Mouse (Mus musculus) neural tube, embryonic 11.5 days (tissue): ENCODE results near the gene Elf2. TPM values are rescaled to one million over a fixed set of nuclear protein-coding genes. Genes with fewer than 3 reads are reported as not detected.

Source experiments
- ATAC-seq: fragments of 200-750 bp; cut with Nextera tagmentation; 2 replicates; pipeline ENCODE4 v1.8.0; 2017; ENCODE audit warnings: moderate number of reproducible peaks, mild to moderate bottlenecking, moderate TSS enrichment, moderate library complexity; ENCODE audit not compliant: insufficient read depth, low FRiP score, low TSS enrichment
- DNase-seq: peaks from one replicate; pipeline ENCODE4 v3.0.0-alpha.2; 2015; ENCODE audit warnings: low spot score
- H3K27ac ChIP-seq: fragments of 300-500 bp; sonication (generic); 2 replicates; pipeline ENCODE4 v1.5.1; 2014; ENCODE audit warnings: low read depth, mild to moderate bottlenecking, low read length
- H3K27me3 ChIP-seq: fragments of 300-500 bp; sonication (generic); 2 replicates; pipeline ENCODE4 v1.6.1; 2014; ENCODE audit warnings: mild to moderate bottlenecking, low read length, mixed read lengths; ENCODE audit not compliant: control insufficient read depth, insufficient read depth
- H3K36me3 ChIP-seq: fragments of 300-500 bp; sonication (generic); 2 replicates; pipeline ENCODE4 v1.6.1; 2014; ENCODE audit warnings: mild to moderate bottlenecking, low read length, moderate library complexity, mixed read lengths; ENCODE audit not compliant: control insufficient read depth, insufficient read depth
- H3K4me1 ChIP-seq: fragments of 300-500 bp; sonication (generic); 2 replicates; pipeline ENCODE4 v1.6.1; 2014; ENCODE audit warnings: low read length, mixed read lengths; ENCODE audit not compliant: control insufficient read depth, insufficient read depth
- H3K4me2 ChIP-seq: fragments of 300-500 bp; sonication (generic); 2 replicates; pipeline ENCODE4 v1.6.1; 2014; ENCODE audit warnings: low read depth, mild to moderate bottlenecking, moderate library complexity
- H3K4me3 ChIP-seq: fragments of 300-500 bp; sonication (generic); 2 replicates; pipeline ENCODE4 v1.5.1; 2014; ENCODE audit warnings: low read depth, low read length
- H3K9ac ChIP-seq: fragments of 300-500 bp; sonication (generic); 2 replicates; pipeline ENCODE4 v1.6.1; 2014; ENCODE audit warnings: mild to moderate bottlenecking, low read length
- H3K9me3 ChIP-seq: fragments of 300-500 bp; sonication (generic); 2 replicates; pipeline ENCODE4 v1.6.1; 2016; ENCODE audit warnings: low read length; ENCODE audit not compliant: control insufficient read depth
- WGBS: fragments of 180-500 bp; shearing (Covaris S2); extraction: QIAGEN DNeasy Blood & Tissue Kit; methylation state at CpG from one replicate; pipeline ENCODE4 v1.1.7; 2014; 5-methylcytosine and 5-hydroxymethylcytosine counted together
- polyA plus RNA-seq: library from polyadenylated mRNA; unstranded; fragments of >200 nt; fragmentation: Nextera tagmentation; extraction: Ambion mirVana; gene quantifications from 2 replicates; pipeline ENCODE4 v1.2.1, GENCODE M21; 2014

The Elf2 gene
- polyA plus RNA-seq, 1 experiment from 2014 or later = 47.3 TPM

DNA sequence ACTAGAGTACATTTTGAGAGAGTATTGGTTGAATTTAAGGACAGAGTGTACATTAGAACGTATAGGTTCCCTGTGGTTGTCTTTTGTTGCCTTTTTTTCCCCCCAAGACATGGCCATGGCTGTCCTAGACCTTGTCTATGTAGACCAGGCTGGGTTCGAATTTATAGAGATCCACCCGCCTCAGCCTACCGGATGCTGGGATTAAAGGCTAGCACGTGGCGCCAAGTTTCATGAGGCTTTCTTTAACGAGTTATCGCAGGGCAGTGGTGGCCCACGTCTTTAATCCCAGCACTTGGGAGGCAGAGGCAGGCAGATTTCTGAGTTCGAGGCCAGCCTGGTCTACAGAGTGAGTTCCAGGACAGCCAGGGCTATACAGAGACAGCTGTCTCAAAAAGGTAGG is 114.5 kb downstream of the Elf2 start:
- Histone ChIP-seq H3K27me3 (no peaks in the 10 kb centered on the region), H3K36me3 (no peaks in the 10 kb centered on the region), H3K4me1 (no peaks in the 10 kb centered on the region), H3K4me2 (peak overlapping the region; percentile 70), H3K4me3 (peak overlapping the region; percentile 88; the same call in 1 of the 2 replicates), H3K9ac (no peak overlapping the region), H3K27ac (no peak overlapping the region), H3K9me3 (no peaks in the 10 kb centered on the region)
- no peak for ATAC-seq
- 94% methylated on average over 10 of the region's 10 CpGs for WGBS
- no peak for DNase-seq

- H3K27me3 ChIP-seq = no peaks in the 10 kb centered on the region
- H3K9ac ChIP-seq = peak overlapping the region; percentile 92
- H3K36me3 ChIP-seq = no peaks in the 10 kb centered on the region
- WGBS = under 1% methylated on average over 39 of the region's 39 CpGs
- ATAC-seq = no peak
- DNase-seq = no peak
- peak overlapping the region; percentile 70 for H3K4me2 ChIP-seq
- no peaks in the 10 kb centered on the region for H3K4me1 ChIP-seq
- H3K9me3 ChIP-seq = no peaks in the 10 kb centered on the region
- H3K27ac ChIP-seq = peak overlapping the region; percentile 94
- peak overlapping the region; percentile 88 for H3K4me3 ChIP-seq
Observed at GRCm38 (mm10) chr3:51225226-51225750, 115.2 kb downstream of the Elf2 start.

DNA sequence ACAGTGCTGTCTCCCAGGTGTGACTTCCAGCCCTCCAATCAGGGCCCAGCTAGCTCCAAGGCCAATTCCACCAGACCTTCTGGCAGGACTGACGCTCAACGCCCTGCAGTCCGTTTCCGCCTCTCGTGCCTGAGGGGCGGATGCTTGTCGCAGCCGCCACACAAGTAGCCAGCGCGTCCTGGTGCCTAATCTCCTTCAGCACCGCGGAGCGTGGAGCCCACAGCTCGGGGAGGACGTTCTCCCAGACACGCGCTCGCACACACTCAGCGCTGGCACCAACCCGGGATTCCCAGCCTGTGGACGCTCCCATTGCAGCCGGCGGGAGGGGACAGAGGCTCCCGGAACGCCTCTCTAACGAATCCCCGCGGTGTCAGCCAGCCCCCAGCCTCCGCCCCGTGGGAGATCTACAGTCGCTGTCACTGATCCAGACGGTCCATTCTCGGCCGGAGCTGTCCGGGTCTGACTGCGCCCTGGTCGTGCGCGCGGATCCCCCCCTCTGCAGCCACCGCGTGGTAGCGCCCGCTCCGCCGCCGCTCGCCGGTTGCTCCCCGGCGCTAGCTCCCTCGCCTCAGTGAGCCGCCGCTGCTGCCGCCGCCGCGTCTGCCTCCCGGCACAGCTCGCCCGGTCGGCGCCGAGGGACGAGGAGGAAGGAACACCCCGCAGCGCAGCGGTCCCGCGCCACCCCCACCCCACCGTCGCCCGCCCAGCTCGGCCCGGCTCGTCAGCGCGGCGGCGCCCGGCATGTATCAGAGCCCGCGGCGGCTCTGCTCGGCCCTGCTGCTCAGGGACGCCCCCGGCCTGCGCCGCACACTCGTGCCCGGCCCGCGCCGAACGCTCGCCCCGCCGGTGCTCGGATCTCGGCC is 115.9 kb downstream of the Elf2 start, which contains the start of gene Noct:
Noct (plus strand) TSS at position 85 of the 863 bp plus-strand sequence.
- peak; percentile 91 for DNase-seq
- H3K36me3 ChIP-seq = no peaks in the 10 kb centered on the region
- H3K9ac ChIP-seq = peak within 1 kb of the TSS; percentile 92
- no peaks in the 10 kb centered on the region for H3K4me1 ChIP-seq
- WGBS = 0% methylated on average over 87 of the region's 100 CpGs
- H3K4me2 ChIP-seq = peak within 1 kb of the TSS; percentile 70
- peak within 1 kb of the TSS; percentile 88 for H3K4me3 ChIP-seq
- ATAC-seq = peak; percentile 94
- H3K27ac ChIP-seq = peak within 1 kb of the TSS; percentile 94
- no peaks in the 10 kb centered on the region for H3K27me3 ChIP-seq
- H3K9me3 ChIP-seq = no peaks in the 10 kb centered on the region

- Histone ChIP-seq H3K4me2 (peak overlapping the region; percentile 70), H3K27me3 (no peaks in the 10 kb centered on the region), H3K27ac (no peak overlapping the region; the same call in 1 of the 2 replicates), H3K4me3 (no peak overlapping the region), H3K36me3 (no peaks in the 10 kb centered on the region), H3K9me3 (no peaks in the 10 kb centered on the region), H3K9ac (no peak overlapping the region), H3K4me1 (no peaks in the 10 kb centered on the region)
- DNase-seq = no peak
- no peak for ATAC-seq
- WGBS = 17% methylated on average over 5 of the region's 5 CpGs
Observed at GRCm38 (mm10) chr3:51223556-51223955, 116.9 kb downstream of the Elf2 start.

DNA sequence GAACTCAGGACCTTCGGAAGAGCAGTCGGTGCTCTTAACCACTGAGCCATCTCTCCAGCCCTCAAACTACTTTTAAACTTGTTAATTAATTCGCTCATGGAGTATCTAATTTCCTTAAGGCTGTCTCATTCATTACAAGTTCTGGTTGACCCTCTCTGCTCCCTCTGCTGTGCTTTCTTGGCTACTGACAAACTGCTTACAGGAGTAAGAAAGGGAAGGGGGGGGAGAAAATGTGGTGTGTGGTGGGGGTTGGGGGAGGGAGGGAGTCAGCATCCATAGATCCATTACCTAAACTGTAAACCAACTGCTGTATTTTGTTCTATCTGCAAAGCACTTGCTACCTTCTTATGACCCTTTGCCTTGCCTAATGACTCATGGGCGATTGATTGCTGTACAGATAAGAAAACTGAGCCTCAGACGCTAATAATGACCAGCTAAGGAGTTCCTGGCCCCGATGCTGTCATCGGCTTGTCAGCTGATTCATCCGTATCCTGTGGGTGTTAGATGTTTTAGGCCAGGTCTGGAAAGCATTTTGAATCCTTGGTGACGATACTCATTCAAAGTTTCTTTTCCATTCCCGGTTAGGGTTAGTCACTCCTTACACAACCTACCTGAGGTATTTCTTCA is 117.5 kb downstream of the Elf2 start:
- WGBS = 64% methylated on average over 10 of the region's 10 CpGs
- H3K4me1 ChIP-seq = no peaks in the 10 kb centered on the region
- no peak overlapping the region; the same call in 1 of the 2 replicates for H3K27ac ChIP-seq
- H3K4me2 ChIP-seq = no peak overlapping the region
- ATAC-seq = no peak
- DNase-seq = no peak
- no peaks in the 10 kb centered on the region for H3K9me3 ChIP-seq
- H3K27me3 ChIP-seq = no peaks in the 10 kb centered on the region
- H3K9ac ChIP-seq = no peak overlapping the region
- no peaks in the 10 kb centered on the region for H3K36me3 ChIP-seq
- H3K4me3 ChIP-seq = no peak overlapping the region

DNA sequence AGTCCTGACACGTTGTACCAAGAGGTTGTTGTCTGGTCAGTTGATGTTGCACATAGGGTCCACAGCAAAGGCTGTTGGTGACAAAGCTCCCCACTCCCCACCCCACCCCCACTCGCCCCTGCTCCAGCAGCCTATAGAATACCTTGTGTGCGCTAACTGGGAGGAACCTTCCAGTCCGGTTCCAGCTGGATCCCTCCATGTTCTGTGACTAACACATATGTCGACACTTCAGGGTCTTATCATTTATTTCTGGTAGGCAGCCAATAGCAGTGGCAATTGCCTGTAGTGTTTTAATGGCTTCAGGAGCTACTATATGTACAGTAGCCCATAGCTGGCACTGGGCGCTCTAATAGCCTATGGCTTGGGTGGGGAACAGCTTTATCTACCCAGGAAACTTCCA is 118.2 kb downstream of the Elf2 start:
- H3K27me3 ChIP-seq = no peaks in the 10 kb centered on the region
- no peak for DNase-seq
- no peaks in the 10 kb centered on the region for H3K4me1 ChIP-seq
- no peaks in the 10 kb centered on the region for H3K9me3 ChIP-seq
- no peak overlapping the region for H3K9ac ChIP-seq
- H3K36me3 ChIP-seq = no peaks in the 10 kb centered on the region
- no peak for ATAC-seq
- no peak overlapping the region for H3K4me3 ChIP-seq
- no peak overlapping the region for H3K4me2 ChIP-seq
- WGBS = 94% methylated on average over 6 of the region's 6 CpGs
- H3K27ac ChIP-seq = no peak overlapping the region

GRCm38 (mm10) chr3:51221847-51222246 is 118.6 kb downstream of the Elf2 start:
- Histone ChIP-seq H3K9ac (no peak overlapping the region), H3K27ac (no peak overlapping the region), H3K9me3 (no peaks in the 10 kb centered on the region), H3K4me3 (no peak overlapping the region), H3K4me1 (no peaks in the 10 kb centered on the region), H3K4me2 (no peak overlapping the region), H3K27me3 (no peaks in the 10 kb centered on the region), H3K36me3 (no peaks in the 10 kb centered on the region)
- ATAC-seq (no peak), DNase-seq (no peak)
- 72% methylated on average over 8 of the region's 8 CpGs for WGBS

DNA sequence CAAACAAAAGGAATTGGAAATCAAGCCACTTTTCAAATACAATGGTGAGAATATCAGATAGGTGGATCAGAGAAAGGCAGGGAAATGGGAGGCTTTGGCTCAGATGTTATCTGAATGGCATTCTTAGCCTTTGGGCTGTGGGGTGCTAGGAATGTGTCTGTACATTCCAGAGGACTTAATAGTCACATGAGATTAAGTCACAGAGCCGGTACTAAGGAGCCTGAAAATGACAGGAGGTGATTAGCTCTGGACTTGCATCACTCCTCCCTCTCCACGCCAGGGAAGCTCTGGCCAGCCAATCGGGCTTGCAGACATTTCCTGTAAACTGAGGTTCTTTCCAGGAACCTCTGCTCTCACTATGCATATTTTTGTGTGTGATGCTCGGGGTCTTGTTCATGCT is 119.6 kb downstream of the Elf2 start:
- no peak overlapping the region for H3K27ac ChIP-seq
- 64% methylated on average over 4 of the region's 4 CpGs for WGBS
- no peaks in the 10 kb centered on the region for H3K27me3 ChIP-seq
- no peaks in the 10 kb centered on the region for H3K9me3 ChIP-seq
- ATAC-seq = no peak
- H3K4me3 ChIP-seq = no peak overlapping the region
- no peak overlapping the region for H3K9ac ChIP-seq
- H3K4me1 ChIP-seq = no peaks in the 10 kb centered on the region
- H3K36me3 ChIP-seq = no peaks in the 10 kb centered on the region
- no peak overlapping the region for H3K4me2 ChIP-seq
- no peak for DNase-seq
